Mouse (Mus musculus): Measurements from ENCODE around the gene Klrd1. TPM values are rescaled to one million over a fixed set of nuclear protein-coding genes. Genes with fewer than 3 reads are reported as not detected.

Klrd1 gene
- polyA plus RNA-seq, 1 experiment from 2014 or later, result 2.1 TPM

Other genes with a start within 250 kb of the Klrd1 start
- gene Clec12a, start 249.1 kb upstream of the Klrd1 start, polyA plus RNA-seq (2015; fragmentation: Nextera tagmentation; extraction: Ambion mirVana), result 14.2 and 14.6 TPM in 2 replicates
- gene Clec12b, start 205.9 kb upstream of the Klrd1 start, polyA plus RNA-seq (2015; fragmentation: Nextera tagmentation; extraction: Ambion mirVana), result 0.11 TPM in 1 of 2 replicates, not detected in the other
- 53.8 and 56.0 TPM in 2 replicates for gene Clec1b, start 194.5 kb upstream of the Klrd1 start, polyA plus RNA-seq (2015; fragmentation: Nextera tagmentation; extraction: Ambion mirVana)
- gene Clec9a, start 182.9 kb upstream of the Klrd1 start, polyA plus RNA-seq (2015; fragmentation: Nextera tagmentation; extraction: Ambion mirVana), result 0.56 and 0.92 TPM in 2 replicates
- gene Clec1a, start 139.8 kb upstream of the Klrd1 start, polyA plus RNA-seq (2015; fragmentation: Nextera tagmentation; extraction: Ambion mirVana), result 0.65 and 1.0 TPM in 2 replicates
- gene Olr1, start 84.6 kb upstream of the Klrd1 start, polyA plus RNA-seq (2015; fragmentation: Nextera tagmentation; extraction: Ambion mirVana), result 0.56 and 0.70 TPM in 2 replicates
- gene Tmem52b, start 79.2 kb upstream of the Klrd1 start, polyA plus RNA-seq (2015; fragmentation: Nextera tagmentation; extraction: Ambion mirVana), result not detected in 2 replicates
- gene Gabarapl1, start 58.6 kb upstream of the Klrd1 start, polyA plus RNA-seq (2015; fragmentation: Nextera tagmentation; extraction: Ambion mirVana), result 37.3 and 38.5 TPM in 2 replicates
- gene Klre1, start 13.9 kb upstream of the Klrd1 start, polyA plus RNA-seq (2015; fragmentation: Nextera tagmentation; extraction: Ambion mirVana), result 0.45 and 0.60 TPM in 2 replicates
- 2.3 and 2.5 TPM in 2 replicates for gene Klrk1, start 32.1 kb downstream of the Klrd1 start, polyA plus RNA-seq (2015; fragmentation: Nextera tagmentation; extraction: Ambion mirVana)
- gene Klrc3, start 51.6 kb downstream of the Klrd1 start, polyA plus RNA-seq (2015; fragmentation: Nextera tagmentation; extraction: Ambion mirVana), result not detected in 2 replicates
- 0.14 and 0.27 TPM in 2 replicates for gene Klrc2, start 68.9 kb downstream of the Klrd1 start, polyA plus RNA-seq (2015; fragmentation: Nextera tagmentation; extraction: Ambion mirVana)
- gene Klrc1, start 87.2 kb downstream of the Klrd1 start, polyA plus RNA-seq (2015; fragmentation: Nextera tagmentation; extraction: Ambion mirVana), result 1.2 and 1.8 TPM in 2 replicates
- gene Klri1, start 125.3 kb downstream of the Klrd1 start, polyA plus RNA-seq (2015; fragmentation: Nextera tagmentation; extraction: Ambion mirVana), result not detected in 2 replicates
- gene Klri2, start 148.7 kb downstream of the Klrd1 start, polyA plus RNA-seq (2015; fragmentation: Nextera tagmentation; extraction: Ambion mirVana), result 0.07 and 0.13 TPM in 2 replicates
- gene Gm156, start 192.5 kb downstream of the Klrd1 start, polyA plus RNA-seq (2015; fragmentation: Nextera tagmentation; extraction: Ambion mirVana), result not detected in 2 replicates

Data from liver, postnatal 0 days (tissue).